Mouse (Mus musculus): Measurements from ENCODE around the gene Zfp618.
A peak's percentile ranks its signal among the peaks of the same experiment; 100 is the strongest.

Zfp618 gene

DNA sequence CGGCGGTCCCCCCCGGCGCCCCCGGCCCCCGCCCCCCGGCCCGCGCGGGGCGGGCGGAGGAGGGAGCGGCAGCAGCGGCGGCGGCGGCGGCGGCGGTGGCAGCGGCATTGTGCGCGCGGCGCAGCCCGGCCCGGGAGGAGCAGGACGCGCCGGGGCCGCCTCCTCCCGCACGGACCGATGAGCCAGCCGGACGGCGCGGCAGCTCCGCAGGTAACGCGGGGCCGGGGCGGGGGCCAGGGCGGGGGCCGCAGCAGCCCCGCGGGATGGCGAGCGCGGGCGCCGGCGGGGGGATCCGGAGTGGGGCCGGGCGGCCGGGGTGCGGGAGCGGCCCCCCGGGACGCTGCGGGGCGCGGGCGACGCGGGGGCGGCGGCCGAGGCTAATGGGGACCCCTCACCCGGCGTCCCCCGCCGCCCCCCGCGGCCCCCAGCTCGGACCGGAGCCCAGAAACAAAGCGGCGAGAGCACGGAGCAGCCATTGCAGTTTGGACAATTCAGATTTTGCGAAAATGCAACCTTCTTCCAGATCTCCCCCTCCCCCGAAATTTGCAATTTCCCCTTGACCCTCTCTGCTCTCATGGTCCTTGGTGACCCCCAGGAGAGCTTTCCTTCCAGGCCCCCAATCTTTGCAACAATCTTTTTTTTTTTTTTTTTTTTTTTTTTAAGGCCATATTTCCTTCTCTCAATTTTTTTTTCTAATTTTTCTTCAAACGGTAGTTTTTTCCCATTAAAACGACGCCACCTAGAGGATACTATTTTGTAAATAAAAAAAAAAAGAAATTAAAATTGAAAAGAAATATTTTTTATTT, at the start of gene Zfp618:
Gene Zfp618 (plus strand): TSS at position 77 of the 806 bp plus-strand sequence.
- DNase-seq (ENCODE audit: low read depth, low spot score), result peak; percentile 22

DNA sequence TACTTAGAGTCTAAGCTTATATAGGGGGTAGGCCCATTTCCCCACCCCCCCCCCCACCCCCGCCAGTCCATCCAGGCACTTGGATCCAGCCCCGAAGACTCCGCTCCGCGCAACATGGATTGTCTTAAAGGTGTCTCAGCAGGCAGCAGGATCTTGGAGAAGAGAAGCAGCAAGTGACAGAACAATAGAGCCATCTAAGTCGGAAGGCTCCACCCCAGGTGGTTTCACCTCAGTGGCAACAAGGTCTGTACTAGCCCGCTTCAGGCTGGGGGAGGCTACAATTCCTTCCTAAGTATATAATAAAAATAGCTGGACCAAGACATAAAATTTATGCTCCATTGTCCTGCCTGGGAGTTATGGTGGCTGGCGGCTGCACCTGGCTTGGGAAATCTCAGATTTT, 48.3 kb upstream of the Zfp618 start:
- DNase-seq (ENCODE audit: low read depth, low spot score), result no peak

- no peak for DNase-seq (ENCODE audit: low read depth, low spot score)
Observed at GRCm38 (mm10) chr4:62933798-62934197, 31.6 kb upstream of the Zfp618 start.

GRCm38 (mm10) chr4:62935589-62936218, 29.7 kb upstream of the Zfp618 start:
- no peak for DNase-seq (ENCODE audit: low read depth, low spot score)

DNA sequence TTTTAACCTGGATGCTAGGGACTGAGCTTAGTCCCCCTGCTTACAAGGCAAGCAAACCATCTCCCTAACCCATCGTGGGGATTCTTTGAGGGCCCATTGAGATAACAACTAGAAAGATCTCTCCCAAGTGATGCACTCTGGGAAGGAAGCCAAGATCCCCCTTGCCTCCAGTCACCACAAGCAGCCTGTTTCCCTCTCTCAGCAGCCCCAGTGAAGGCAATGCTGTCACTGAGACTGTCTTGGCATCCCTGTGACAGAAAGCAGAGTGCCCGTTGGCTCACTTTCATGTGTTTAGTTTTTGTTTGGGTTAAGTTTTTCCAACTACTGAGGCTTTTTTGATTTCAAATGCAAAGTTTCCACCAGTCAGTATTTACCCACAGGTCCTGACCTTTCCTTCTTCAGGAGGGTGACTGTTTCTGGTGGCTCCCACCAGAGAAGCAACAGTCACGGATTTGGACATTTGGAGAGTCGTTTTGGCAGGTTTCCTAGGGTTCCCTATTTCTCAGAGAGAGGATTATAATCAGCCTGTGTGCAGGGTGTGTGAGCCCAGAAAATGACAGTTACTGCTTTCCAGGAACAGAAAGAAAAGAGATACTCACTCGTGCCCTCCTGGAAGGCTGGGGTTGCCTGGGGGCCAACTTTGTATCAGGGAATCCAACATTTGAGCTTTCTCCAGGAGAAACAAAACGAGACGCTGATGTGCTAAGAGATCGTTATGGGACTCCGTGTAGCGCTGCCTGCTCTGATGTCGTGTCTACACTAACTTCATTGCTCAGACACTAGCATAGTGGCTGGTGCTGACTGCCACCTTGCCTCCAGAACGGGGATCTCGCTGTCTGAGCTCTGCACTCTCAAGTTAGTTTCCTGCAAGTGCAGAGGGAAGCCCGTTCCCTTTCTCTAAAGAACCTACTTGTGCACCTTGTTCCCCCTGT, 23.1 kb upstream of the Zfp618 start:
- DNase-seq (ENCODE audit: low read depth, low spot score), result peak; percentile 65

- no peak for DNase-seq (ENCODE audit: low read depth, low spot score)
Observed at GRCm38 (mm10) chr4:62944326-62944879, 21.0 kb upstream of the Zfp618 start.

DNA sequence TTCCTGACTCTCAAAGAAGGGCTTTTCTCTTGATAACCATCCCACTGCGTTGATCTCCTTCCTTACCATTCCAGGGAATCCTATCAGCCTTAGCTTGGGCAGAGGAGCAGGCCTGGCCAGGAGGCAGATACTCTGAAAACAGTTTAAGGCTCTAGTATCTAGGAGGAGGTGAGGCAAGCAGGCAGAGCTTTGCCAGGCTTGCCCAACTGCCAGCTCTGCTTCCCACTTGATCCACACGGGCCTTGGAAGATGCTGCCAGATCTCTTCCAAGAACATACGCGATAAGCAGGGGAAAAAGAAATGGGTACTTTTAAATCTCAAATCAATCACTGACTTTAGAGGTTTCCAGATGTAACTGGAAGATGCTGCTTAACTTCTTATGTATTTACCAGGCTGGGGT, 1.6 kb upstream of the Zfp618 start:
- no peak for DNase-seq (ENCODE audit: low read depth, low spot score)

- DNase-seq (ENCODE audit: low read depth, low spot score), result no peak
Observed at GRCm38 (mm10) chr4:62964844-62965496, 403 bp upstream of the Zfp618 start.

DNA sequence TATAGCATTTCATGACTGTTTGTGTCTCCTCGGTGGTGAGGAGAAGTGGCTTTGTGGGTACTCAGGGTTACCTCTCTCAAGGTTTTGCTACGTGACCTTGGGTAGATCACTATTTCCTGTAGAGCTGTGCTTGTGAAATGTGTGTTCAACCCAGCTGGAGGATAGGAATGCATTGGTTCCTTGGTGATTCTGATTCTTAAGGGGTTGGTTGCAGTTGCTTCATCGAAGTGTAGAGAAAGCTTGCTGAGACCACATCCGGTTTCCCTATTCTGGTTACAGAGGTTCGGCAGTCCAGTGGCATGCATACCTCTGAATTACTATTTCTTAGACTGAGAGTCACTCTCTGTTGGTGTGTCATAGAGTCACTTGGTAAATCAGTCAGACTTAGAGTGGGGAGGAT, 4.2 kb downstream of the Zfp618 start:
- DNase-seq (ENCODE audit: low read depth, low spot score), result no peak

DNA sequence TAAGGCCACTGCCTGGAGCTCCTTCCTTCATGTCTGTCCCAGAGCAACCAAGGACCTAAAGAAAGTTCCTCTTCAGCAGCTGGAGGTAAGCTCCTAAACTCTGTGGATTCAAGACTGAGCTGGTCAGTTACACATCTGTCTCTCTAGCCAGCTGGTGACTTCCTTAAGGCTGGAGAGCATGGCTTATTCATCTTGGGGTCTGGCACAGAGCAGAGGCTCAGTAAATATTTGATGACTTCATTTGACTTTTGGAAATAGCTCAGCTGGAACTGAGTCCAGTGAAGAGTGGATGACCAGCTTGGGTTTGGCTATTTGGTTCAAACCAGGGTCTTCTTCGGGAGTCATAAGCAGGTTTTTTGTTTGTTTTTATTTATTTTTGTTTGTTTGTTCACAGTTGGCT, 6.6 kb downstream of the Zfp618 start:
- no peak for DNase-seq (ENCODE audit: low read depth, low spot score)

DNA sequence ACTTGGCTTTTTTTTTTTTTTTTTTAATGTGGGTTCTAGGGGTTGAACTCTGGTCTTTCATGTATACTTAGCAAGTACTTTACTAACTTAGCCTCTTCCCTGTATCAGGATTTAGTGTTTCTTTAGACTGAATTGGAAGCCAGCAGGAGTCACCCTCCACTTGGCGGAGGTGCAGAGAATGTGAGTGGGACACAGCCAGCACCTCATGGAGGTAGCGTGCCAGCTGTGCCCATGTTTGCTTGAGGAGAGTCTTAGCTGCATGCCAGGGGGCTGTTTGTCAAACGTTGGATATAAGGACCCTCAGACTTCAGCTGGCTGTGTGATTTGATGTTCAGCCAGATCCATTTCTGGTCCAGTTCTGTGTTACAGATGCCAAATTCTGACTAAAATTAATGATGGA, 7.7 kb downstream of the Zfp618 start:
- DNase-seq (ENCODE audit: low read depth, low spot score), result no peak

DNA sequence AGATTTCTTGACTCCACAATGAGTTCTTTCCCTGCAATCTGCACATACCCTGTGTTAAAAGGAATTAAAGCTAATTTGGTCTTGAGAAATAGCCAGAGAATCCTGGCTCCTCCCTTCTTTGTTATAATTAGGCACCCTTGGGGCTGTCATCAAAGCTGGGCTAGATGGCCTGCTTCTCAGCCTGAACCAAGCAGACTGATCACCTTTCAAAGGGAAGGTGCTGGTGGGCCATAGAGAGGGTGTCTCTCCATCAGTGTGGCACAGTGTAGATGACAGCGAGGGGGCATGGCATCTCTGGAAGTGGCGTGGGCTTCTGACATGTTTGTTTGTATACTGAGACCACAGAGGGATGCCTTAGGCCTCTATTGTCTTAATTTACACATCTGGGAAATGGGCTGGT, 9.5 kb downstream of the Zfp618 start:
- no peak for DNase-seq (ENCODE audit: low read depth, low spot score)

GRCm38 (mm10) chr4:62975541-62975940, 10.2 kb downstream of the Zfp618 start:
- DNase-seq (ENCODE audit: low read depth, low spot score), result no peak

DNA sequence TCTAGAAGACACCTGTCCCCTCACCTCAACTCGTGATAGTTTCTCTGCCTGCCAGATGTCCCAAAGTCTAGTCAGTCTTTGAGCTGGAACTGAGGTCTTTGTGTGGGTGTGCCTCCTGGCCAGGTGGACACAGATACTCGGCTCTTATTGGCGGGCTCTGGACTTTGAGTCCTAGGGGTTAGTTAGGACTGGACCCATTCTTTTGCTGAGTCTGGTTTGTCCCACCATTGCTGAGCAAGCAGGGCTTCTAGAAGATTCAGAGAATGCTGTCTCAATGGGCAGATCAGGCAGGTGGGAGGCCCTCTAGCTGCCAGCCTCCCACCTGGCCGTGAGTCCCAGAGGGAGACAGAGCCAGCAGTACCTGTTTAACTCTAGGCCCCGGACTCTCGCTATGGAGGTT, 12.1 kb downstream of the Zfp618 start:
- DNase-seq (ENCODE audit: low read depth, low spot score), result no peak

DNA sequence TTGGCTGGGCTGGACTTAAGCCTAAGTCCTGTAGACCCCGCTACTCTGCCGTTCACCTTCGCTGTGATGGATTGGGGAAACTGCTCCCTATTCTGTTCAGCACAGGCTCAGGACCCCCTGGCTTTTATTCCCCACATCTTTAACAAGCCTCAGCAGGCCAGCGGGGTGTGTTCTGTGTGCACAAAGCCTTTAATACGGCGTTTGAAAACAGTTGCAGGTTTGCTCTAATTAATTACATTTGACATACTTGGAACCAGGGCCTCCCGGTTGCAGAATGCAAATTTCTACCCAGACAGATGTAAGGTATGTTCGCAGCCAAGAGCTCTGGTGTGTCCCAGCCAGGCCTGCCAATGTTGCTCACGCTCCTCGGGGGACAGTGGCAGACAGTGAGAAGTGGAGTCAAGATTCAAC, 13.1 kb downstream of the Zfp618 start:
- DNase-seq (ENCODE audit: low read depth, low spot score), result no peak

DNA sequence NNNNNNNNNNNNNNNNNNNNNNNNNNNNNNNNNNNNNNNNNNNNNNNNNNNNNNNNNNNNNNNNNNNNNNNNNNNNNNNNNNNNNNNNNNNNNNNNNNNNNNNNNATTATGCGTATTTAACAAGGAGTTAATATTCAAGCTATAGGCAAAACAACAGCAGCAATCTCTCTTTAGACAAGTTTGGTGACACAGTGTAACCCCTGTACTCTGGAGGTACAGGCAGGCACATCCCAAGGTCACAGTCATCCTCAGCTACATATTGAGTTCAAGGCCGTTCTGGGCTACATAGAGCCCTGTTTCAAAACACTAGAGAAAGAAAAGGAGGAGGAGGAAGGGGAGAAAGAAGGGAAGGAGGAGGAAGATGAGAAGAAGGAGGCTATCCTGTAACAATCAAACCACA, 16.2 kb downstream of the Zfp618 start:
- no peak for DNase-seq (ENCODE audit: low read depth, low spot score)

GRCm38 (mm10) chr4:62983556-62983955, 18.2 kb downstream of the Zfp618 start:
- no peak for DNase-seq (ENCODE audit: low read depth, low spot score)

DNA sequence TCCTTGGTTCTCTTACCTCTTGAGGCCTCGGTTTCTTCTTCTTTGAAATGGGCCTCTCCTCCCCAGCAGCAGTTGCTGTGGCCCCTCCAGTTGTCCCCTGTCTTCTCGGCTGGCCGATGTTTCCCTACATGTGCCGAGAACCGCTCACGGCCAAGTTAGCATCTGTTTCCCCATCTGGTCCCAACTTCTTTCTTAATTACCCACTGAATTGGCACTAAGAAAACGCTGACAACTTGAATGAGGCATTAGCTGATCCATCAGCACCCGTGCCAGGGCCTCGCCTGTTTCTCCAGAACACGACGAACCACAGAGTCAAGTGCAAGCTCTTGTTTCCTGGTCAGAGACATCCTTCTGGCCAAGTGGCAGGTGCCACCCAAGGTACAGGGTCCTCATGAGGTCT, 26.0 kb downstream of the Zfp618 start:
- DNase-seq (ENCODE audit: low read depth, low spot score), result no peak

DNA sequence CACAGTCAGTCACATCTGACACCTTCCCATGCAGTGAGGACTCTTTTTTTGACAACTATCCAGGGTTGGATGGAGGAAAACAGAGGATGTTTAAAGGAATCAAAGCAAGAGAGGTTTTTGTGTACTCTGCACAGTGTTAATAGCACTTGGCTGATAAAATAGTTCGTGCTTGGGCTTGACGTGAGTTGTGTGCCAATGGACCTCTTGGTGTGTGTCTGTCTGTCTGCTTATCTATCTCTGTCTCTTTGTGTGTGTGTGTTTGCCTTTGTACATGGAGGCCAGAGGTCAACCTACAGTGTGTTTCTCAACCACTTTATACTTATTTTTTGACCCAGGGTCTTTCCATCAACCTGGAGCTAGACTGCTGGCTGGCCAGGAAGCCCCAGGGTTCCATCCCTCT, 27.8 kb downstream of the Zfp618 start:
- no peak for DNase-seq (ENCODE audit: low read depth, low spot score)

GRCm38 (mm10) chr4:62997606-62998005, 32.2 kb downstream of the Zfp618 start:
- no peak for DNase-seq (ENCODE audit: low read depth, low spot score)

- no peak for DNase-seq (ENCODE audit: low read depth, low spot score)
Observed at GRCm38 (mm10) chr4:62998431-62998835, 33.1 kb downstream of the Zfp618 start.
